Mouse (Mus musculus) gonadal fat pad, adult 2 months (tissue): ENCODE data around the gene Hdac8. TPM values are rescaled to one million over a fixed set of nuclear protein-coding genes. Genes with fewer than 3 reads are reported as not detected.

Source experiments
- DNase-seq: peaks from one replicate; pipeline ENCODE4 v3.0.0-alpha.2; 2012; ENCODE audit warnings: low read depth
- polyA plus RNA-seq: library from polyadenylated mRNA; depleted of rRNA; stranded (reverse); fragments of >200 nt; gene quantifications from 2 replicates; pipeline ENCODE4 v1.2.3, GENCODE M21; 2012

The Hdac8 gene
- polyA plus RNA-seq, 1 experiment, result 5.4 TPM

- peak; percentile 41 for DNase-seq
Measured at GRCm38 (mm10) chrX:102339396-102340155, 165.6 kb downstream of the Hdac8 start.

DNA sequence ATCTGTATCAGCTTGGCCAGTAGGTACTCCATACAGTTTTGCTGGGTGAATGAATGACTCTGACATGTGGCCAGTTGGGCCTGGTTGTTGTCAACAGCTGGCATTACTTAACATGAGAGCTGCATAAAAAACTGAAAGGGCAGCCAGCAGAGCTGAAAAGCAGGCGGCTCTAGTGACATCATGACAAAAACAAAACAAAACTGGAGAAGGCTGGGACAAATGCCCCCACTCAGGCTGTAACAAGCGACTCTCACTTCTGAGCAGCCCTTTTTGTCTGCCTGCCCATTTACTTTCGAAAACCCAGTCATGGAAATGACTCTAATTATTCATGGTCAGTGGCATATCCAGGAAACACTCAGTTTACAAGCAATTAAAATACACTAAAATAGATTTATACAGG is 185.5 kb downstream of the Hdac8 start:
- DNase-seq, result no peak

GRCm38 (mm10) chrX:102319252-102319651 is 185.9 kb downstream of the Hdac8 start:
- no peak for DNase-seq

DNA sequence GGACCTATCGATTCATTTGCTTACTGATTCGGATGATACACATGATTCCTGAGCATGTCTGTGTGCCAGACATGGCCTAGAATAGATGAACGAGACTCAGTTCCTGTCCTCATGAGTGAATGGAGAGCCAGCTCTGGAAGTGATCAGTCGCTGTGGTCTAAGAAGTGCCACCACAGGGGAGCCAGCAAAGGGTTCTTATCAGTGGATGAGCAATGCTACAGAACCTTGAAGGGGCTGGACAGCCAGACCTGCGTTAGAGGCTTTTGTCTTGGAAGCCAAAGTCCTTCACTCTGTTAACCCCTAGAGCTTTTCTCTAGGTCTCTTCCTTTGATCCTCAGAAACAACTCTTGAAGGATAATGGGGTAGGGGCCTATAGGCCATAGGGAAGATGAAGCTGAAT is 186.4 kb downstream of the Hdac8 start:
- DNase-seq, result no peak

DNA sequence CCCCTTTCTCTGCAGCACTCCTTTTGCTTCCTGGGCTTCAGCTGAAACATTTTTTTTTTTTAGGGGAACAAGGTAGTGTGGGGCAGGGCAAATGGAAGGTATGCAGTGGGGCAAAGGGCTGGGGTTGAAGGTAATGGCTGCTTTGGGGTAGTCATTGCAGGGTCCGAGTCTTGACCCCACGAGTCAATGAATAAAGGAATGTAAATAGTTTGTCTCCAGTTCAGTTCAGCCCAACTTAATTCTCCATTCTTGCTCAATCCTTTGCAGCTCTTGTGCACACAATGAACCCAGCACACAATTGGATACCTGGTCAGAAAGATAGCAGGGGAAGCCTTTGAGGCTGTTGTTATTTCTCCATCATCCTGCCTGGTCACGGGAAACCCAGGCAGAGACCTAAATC is 194.0 kb downstream of the Hdac8 start:
- DNase-seq, result no peak

DNA sequence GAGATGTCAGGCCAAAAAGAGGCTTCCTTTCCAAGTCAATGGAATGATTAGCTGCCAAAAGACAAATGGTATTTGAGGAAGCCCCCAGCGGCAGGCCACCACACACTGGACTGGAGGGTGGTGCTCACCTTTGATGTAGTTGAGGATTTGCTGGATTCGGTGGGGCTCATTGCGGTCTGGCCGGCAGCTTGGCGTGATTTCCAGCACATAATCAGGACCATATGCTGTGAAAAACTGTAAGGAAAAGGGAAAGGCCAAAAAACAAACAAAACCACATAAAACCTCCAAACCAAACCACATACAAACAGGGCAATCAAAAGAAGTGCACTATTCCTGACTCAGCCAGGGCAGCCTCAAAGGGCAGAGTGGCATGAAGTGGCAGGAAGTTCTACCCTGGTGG is 197.6 kb downstream of the Hdac8 start:
- no peak for DNase-seq

DNA sequence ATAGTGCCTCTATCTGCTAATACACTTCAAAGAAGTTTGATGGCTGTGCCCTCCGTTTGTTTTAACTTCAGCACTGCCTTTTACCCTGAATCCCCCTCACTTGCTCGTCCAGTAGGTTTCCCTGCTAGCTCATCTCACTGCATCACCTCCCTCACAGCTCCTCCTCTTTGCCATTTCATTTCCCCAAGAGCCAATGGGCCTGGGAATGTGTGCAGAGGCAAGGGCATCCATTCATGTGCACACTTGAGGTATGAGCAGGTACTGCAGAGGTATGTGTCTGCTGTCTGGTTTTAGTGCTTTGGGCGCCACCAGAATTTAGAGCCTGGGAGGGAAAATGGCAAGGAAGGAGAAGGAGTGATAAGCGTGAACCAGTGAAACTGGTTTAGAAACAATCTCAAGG is 199.4 kb downstream of the Hdac8 start:
- DNase-seq, result no peak

DNA sequence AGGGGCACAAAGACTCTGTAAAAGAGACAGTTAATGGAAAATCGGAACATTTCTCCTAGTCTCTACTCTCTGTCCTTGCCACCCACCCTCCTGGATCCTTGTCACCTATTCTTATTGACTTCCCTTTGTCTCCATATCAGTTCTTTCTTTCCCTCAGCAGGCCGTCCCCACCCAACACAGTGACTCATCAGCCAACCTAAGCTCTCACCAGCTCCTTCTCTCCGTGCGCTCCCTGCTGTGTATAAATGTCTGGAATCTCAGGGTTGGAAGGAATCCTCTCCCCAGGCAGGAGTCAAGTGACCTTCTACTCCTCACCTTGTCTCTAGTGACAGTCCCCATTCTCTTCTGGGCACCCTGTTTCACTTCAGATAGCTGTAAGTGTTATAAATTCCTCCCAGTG is 200.2 kb downstream of the Hdac8 start:
- DNase-seq, result no peak

GRCm38 (mm10) chrX:102302476-102302875 is 202.7 kb downstream of the Hdac8 start:
- no peak for DNase-seq

- no peak for DNase-seq
Measured at GRCm38 (mm10) chrX:102284889-102285288, 220.3 kb downstream of the Hdac8 start.

DNA sequence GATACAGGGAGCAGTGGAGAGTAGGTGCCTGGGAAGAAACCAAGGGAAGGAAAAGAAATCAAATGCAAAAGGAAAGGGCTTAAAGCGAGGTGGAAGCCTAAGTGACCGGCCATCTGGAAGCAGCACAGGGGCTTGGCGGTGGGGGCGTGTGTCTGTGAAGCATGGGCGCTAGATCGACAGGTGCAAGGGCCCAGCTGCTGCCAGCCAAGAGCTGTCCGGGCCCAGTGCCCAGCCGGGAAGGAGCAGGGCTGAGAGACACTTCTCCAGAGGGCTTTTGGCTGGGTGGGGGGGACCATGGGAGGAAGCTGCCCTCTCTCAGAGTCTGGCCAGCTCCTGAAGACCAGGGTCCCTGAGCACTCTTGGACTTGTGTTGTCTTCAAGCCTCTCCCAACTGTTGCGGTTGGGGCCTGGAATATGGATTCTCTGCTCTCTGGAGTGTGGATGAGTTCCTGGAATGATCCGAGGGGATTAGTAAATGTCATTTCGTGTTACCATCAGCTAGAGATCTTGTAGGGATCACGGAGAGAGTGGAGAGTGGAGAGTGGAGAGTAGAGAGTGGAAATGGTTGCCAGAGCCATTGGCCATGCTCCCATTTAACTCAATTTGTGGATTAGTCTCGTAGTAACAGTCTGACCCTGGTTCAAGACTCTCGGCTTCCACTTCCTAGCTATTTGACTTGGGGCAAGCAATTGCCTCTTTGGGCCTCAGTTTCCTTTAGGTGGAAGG is 242.4 kb downstream of the Hdac8 start:
- DNase-seq, result no peak

- no peak for DNase-seq
Measured at GRCm38 (mm10) chrX:102259772-102260171, 245.4 kb downstream of the Hdac8 start.

GRCm38 (mm10) chrX:102253892-102254291 is 251.3 kb downstream of the Hdac8 start:
- no peak for DNase-seq

DNA sequence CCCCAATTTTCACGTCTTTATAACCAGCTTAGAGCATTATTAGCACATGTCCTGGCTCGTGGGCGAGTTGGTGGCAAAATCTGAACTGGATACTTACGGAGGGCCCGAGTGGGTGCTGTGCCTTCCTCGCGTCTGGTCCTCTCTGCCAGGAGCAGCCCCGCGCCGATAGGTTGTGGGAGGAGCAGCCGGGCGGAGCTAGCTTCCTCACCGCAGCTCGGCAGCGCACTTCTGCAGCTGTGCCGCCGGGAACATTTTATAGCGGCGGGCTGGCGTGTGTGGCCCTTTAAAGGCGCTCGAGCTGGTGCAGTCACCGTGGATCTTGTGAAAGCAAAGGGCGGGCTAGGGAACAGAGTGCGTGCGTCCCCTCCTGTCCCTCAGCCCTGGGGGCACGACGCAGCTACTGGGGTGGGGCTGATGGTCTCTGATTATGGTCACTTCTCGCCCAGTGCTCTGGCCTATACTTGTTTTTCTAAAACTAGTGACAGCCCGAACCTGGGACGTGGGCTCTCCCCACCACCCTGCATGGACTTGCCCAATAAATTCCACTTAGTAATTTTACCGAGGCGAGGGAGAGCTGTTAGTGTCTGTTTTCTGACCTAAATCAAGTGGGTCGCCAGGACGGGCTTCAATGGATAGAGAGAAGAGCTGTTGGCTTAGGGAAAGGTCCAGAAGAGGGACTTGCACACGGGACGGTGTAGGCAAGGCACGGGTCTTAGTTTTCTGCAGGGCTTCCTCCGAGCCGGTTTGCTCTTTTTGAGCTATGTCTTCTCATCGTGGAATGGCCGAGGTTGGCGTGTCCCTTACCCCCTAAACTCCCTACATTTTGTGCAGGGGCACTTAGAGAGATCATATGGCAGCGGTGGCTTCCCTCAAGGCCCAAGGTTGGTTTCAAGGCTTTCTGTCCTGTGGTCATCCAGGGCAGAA is 253.0 kb downstream of the Hdac8 start, which contains the start of gene Cited1:
Cited1 (minus strand) TSS at position 245 of the 924 bp plus-strand sequence.
- no peak for DNase-seq

DNA sequence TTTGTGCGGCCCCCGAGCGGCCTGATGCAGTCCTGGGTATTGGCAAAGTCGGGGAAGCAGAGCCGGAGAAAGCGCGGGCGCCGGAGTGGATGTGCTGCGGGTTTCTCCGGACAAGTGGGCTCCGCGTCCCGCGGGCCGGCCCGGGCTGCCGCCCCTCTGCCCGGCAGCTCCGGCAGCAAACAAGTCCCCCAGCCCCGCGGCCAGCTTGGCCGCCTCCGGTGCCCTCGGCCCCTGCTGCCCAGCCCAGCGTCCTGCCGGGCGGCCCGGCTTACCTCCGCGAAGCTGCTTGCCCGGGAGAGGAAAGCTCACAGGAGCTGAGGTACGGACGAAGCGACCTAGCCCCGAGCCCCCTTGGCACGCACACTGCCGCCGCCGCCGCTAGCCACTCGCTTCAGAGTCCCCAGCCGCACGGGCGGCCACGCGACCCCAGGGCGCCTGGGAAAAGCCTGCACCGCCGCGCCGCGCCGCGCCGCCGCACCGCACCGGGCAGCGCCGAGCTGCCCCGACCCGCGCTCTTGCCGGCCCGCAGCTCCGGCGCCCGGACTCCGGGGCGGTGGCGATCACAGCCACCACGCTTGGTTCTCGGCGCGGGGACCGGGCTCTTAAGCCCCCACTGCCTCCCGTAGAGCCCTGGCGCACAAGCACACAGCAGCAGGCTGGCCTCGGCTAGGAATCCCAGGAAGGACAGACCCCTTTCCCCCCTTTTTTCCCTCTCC is 253.8 kb downstream of the Hdac8 start:
- DNase-seq, result no peak

DNA sequence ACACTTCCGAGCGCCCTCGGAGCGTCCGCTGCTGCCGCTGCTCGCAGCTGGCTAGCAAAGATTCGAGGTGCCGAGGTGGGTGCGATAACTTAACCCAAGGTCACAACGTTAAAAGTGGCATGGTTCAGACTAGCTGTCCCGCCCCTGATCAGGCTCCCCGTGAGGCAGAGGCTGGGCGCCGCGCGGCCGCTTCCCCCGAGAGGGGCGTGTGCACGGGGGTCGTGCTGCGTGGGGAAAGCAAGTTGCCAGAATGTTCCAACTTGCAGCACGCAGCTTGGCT is 254.3 kb downstream of the Hdac8 start:
- no peak for DNase-seq

DNA sequence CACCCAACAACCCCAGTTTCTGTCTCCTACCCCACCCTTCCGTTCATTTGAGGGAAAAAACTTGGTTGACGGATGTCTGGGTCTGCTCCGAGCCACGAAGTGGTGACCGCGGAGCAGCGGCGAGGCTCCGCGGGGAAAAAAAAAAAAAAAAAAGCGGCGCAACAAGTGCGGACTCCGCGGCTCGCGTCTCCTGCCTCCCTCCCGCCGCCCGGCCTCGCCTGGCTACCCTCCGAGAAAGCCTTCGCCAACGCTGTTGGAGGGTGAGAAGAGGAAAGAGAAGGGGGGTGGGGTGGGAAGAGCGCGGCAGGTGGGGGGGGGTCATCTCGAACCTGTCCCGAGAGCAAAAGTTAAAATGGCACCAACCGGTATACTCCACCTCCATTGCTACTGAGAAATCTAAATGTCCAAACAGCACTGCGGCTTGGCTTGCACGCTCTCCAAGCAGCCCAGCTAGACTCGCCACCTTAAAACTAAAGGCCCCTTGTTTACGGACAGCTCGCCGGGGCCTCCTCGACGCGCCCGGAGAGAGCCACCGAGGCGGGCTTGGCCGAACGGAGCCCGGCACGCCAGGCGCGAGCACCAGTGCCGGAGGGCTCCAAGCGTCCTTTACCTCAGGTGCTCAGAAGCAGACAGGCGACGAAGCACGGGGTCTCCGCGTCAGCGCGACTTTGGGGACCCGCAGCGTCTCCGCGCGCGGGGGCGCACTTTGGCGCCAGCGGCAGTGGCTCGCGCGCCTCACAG is 254.8 kb downstream of the Hdac8 start:
- no peak for DNase-seq

DNA sequence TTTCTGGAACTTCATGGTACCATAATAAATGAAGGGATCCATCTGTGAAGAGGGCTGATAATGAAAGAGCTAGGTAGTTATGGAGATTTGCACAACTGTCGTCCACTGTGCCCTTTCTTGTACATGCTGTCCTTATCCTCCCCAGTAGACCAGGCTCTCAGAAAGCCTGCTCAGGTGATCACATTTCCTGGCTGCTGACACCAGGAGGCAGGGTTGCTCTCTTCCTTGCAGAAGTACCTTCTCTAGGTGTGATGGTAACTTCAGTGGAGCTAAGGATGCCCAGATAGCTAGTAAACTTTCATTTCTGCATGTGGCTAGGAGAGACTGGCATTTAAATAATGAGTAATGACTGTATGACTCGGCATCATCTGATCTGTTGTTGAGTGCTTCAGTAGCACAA is 260.8 kb downstream of the Hdac8 start:
- no peak for DNase-seq
